Mouse (Mus musculus) mesoderm, embryonic 11.5 days (tissue): ENCODE measurements around the gene Nat8f2.

Experiments used
- DNase-seq: peaks from one replicate; pipeline ENCODE4 v3.0.0-alpha.2; 2012; ENCODE audit warnings: low read depth, low spot score

The Nat8f2 gene

DNA sequence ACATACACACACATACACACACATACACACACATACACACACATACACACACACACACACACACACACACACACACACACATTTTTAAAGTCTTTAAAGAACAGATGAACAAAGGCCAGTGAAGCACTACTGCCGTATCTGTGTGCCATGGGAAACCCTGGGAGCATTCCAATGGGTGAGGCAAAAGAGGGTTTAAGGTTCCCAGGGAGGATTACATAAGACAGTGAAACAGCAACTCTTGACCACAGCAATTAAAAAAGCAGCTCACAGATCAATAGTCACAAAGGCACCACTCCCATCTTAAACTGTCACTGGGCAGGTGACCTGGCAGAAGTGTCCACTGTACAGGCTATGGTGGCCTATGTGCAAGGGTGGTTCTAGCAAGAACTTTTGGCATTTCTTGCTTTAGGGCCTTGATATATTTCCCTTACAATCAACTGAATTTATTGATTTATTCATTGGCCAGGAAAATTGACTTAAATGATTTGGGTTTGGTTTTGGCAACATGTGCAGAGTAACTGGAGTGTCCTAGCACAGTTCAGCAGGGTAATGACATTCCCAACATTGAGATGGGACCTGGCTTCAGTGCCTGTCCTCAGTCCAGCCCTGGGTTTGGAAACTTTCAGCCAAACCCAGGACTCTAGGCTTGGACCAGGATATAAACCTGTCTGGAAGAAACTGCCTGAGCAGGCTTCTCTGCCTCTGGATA is 45.4 kb downstream of the Nat8f2 start:
- no peak for DNase-seq

GRCm38 (mm10) chr6:85822286-85822685 is 46.7 kb downstream of the Nat8f2 start:
- DNase-seq: no peak

DNA sequence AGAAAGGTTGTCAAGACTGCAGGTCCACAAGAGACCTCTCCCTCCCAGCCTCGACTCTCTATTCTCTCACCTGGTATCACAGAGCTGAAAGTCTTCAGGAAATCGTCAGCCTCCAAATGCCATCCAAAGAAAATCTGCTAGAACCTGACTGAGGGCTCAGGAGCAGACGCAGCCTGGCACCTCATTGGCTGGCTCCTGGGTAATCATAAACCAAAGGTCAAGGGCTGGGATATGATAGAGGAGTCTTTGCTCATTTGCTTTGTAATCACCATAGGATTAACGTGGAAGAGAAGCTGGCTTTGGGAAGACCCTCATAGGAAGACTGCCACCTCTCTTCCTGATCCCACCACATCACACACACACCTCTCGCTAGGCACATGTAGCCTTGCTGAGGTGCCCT is 48.1 kb downstream of the Nat8f2 start, which contains the start of the genes Nat8f6 and Nat8f5:
Nat8f6 (minus strand) TSS at position 118 of the 400 bp plus-strand sequence.
Nat8f5 (minus strand) TSS at position 136 of the 400 bp plus-strand sequence.
- no peak for DNase-seq

DNA sequence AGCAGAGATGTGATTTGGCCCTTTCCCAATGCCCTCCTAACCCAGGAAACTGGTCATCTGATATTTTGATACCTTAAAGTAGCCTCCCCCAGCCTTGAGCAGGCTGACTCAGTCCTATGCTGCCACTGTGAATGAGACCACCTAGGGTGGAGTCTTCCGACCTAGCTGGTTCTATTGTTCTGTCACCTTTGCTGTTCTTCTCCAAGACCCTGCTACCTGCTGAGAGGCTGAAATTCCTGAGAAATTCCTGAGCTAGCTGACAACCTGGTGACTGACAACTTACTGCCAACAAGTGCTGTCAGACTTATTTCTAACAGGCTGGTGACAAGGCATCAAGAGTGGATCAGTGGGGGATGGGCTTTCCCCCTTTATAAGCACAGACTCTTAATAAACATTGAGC is 50.6 kb downstream of the Nat8f2 start:
- DNase-seq: no peak
